Mouse (Mus musculus) C2C12 (cell line): ENCODE measurements around the gene Mcm10. TPM values are rescaled to one million over a fixed set of nuclear protein-coding genes. Genes with fewer than 3 reads are reported as not detected.

Experiments used
- H3K27me3 ChIP-seq: one replicate; pipeline ENCODE4 v1.6.1; 2011; ENCODE audit not compliant: control insufficient read depth, insufficient read depth, insufficient read length
- H3K36me3 ChIP-seq: one replicate; pipeline ENCODE4 v1.6.1; 2011; ENCODE audit not compliant: control insufficient read depth, insufficient read depth
- H3K4me3 ChIP-seq: one replicate; pipeline ENCODE4 v1.5.1; 2011; ENCODE audit warnings: mild to moderate bottlenecking, control low read depth; ENCODE audit not compliant: poor library complexity, insufficient read depth, severe bottlenecking
- H3K79me2 ChIP-seq: one replicate; pipeline ENCODE4 v1.6.1; 2011; ENCODE audit not compliant: control insufficient read depth, insufficient read depth
- H3K79me3 ChIP-seq: one replicate; pipeline ENCODE4 v1.6.1; 2011; ENCODE audit warnings: low read depth, control low read depth
- H3ac ChIP-seq: one replicate; pipeline ENCODE3; 2011; ENCODE audit warnings: low read depth; ENCODE audit not compliant: control insufficient read depth, insufficient read length
- CEBPB ChIP-seq: IDR thresholded peaks from one replicate; pipeline ENCODE4 v1.6.1; 2011; ENCODE audit warnings: low read depth, mild to moderate bottlenecking, control low read depth, moderate library complexity
- CTCF ChIP-seq: IDR thresholded peaks from one replicate; pipeline ENCODE4 v1.5.1; 2011; ENCODE audit not compliant: control insufficient read depth, insufficient read depth, insufficient read length
- FOSL1 ChIP-seq: IDR thresholded peaks from one replicate; pipeline ENCODE4 v1.8.0; 2011; ENCODE audit warnings: mild to moderate bottlenecking, low read length; ENCODE audit not compliant: poor library complexity, insufficient read depth, severe bottlenecking
- MAX ChIP-seq: IDR thresholded peaks from one replicate; pipeline ENCODE4 v1.6.1; 2011; ENCODE audit warnings: mild to moderate bottlenecking, control low read depth
- MYOD1 ChIP-seq: IDR thresholded peaks from one replicate; pipeline ENCODE4 v1.6.1; 2011; ENCODE audit warnings: low read depth; ENCODE audit not compliant: control insufficient read depth, insufficient read length
- MYOG ChIP-seq: IDR thresholded peaks from one replicate; pipeline ENCODE4 v1.6.1; 2011; ENCODE audit not compliant: control insufficient read depth, insufficient read length; ENCODE audit errors: extremely low read depth
- USF1 ChIP-seq: IDR thresholded peaks from one replicate; pipeline ENCODE4 v1.6.1; 2011; ENCODE audit warnings: low read depth, mild to moderate bottlenecking, control low read depth, moderate library complexity
- polyA plus RNA-seq: library from polyadenylated mRNA; unstranded; fragments of >200 nt; fragmentation: generic; extraction: Trizol; gene quantifications from one replicate; pipeline ENCODE4 v1.2.1, GENCODE M21; 2012; ENCODE audit warnings: missing spikeins

The Mcm10 gene
- polyA plus RNA-seq, 1 experiment: 27.0 TPM

GRCm38 (mm10) chr2:4987388-4988180, 25.0 kb downstream of the Mcm10 start:
- H3K4me3 ChIP-seq: no peak overlapping the region
- peaks cover 30% of the 10 kb centered on the region for H3K36me3 ChIP-seq
- no peaks in the 10 kb centered on the region for H3K27me3 ChIP-seq
- TF ChIP-seq MYOD1 (no peak), MYOG (no peak), MAX (no peak), CEBPB (no peak), FOSL1 (no peak), USF1 (no peak), CTCF (no peak)
- no peak overlapping the region for H3ac ChIP-seq
- no peaks in the 10 kb centered on the region for H3K79me2 ChIP-seq
- no peaks in the 10 kb centered on the region for H3K79me3 ChIP-seq

- no peak overlapping the region for H3K4me3 ChIP-seq
- H3K79me3 ChIP-seq: no peaks in the 10 kb centered on the region
- H3K36me3 ChIP-seq: peaks cover 23% of the 10 kb centered on the region
- no peaks in the 10 kb centered on the region for H3K27me3 ChIP-seq
- H3ac ChIP-seq: no peak overlapping the region
- TF ChIP-seq MYOD1 (no peak), MYOG (no peak), MAX (no peak), CEBPB (no peak), USF1 (no peak), FOSL1 (no peak), CTCF (no peak)
- H3K79me2 ChIP-seq: no peaks in the 10 kb centered on the region
These were observed 25.8 kb downstream of the Mcm10 start for GRCm38 (mm10) chr2:4986798-4987197.

- Histone ChIP-seq H3K36me3 (peaks cover 5% of the 10 kb centered on the region), H3K79me2 (no peaks in the 10 kb centered on the region), H3K27me3 (no peaks in the 10 kb centered on the region), H3K79me3 (no peaks in the 10 kb centered on the region), H3ac (no peak overlapping the region), H3K4me3 (no peak overlapping the region)
- TF ChIP-seq CTCF (no peak), CEBPB (no peak), MYOG (no peak), MAX (no peak), FOSL1 (no peak), MYOD1 (no peak), USF1 (no peak)
These were observed 27.6 kb downstream of the Mcm10 start for GRCm38 (mm10) chr2:4985000-4985399.

DNA sequence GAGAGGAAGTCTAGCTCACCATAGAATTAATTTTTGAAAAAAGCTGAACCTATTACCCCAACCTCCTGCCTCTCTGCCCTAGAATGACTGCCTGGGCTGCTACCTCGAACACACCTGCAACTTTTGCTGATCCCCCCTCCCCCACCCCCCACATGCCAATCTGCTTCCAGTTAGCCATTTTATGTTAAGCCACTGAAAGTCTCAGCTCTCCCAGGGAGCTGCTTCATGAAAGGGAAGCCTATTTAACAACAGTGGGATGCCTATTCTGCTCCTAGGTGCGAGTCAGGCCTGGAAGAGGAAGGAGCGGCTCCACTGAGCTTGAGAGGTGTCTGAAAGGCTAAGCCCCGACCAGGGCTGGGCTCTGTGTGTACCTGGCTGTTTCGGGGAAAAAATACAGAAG, 28.6 kb downstream of the Mcm10 start:
- no peaks in the 10 kb centered on the region for H3K79me3 ChIP-seq
- TF ChIP-seq MYOD1 (no peak), CEBPB (no peak)
- peaks cover 4% of the 10 kb centered on the region for H3K36me3 ChIP-seq
- H3K4me3 ChIP-seq: no peak overlapping the region
- H3K27me3 ChIP-seq: no peaks in the 10 kb centered on the region
- no peaks in the 10 kb centered on the region for H3K79me2 ChIP-seq
- H3ac ChIP-seq: no peak overlapping the region

- Histone ChIP-seq H3ac (no peak overlapping the region), H3K79me2 (no peaks in the 10 kb centered on the region), H3K79me3 (no peaks in the 10 kb centered on the region), H3K27me3 (no peaks in the 10 kb centered on the region), H3K4me3 (no peak overlapping the region), H3K36me3 (no peaks in the 10 kb centered on the region)
- TF ChIP-seq MYOD1 (no peak), USF1 (no peak), MAX (no peak), FOSL1 (no peak), CEBPB (no peak), MYOG (no peak)
These were observed 34.5 kb downstream of the Mcm10 start for GRCm38 (mm10) chr2:4978091-4978490.

DNA sequence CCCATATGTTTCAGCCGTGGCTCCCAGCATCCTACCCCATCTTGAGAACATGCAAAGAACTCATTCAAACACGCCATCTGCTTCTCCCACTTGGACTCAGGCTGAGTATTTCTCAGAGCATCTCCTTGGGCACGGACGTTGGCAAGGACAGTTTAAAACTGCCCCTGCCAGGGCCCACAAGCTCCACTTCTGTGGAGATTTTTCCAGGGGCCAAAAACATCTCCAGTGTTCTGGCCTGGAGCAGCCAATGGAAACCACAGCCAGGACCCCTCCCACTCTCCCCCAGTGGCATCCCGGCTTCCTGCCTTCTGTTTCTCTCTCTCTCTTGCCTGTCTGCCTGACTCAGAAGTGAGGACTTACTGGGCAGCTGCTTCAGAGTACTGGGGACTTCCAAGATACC, 36.8 kb downstream of the Mcm10 start, which contains the start of gene Ucma:
Ucma (plus strand) TSS at position 316 of the 400 bp plus-strand sequence.
- no peaks in the 10 kb centered on the region for H3K36me3 ChIP-seq
- TF ChIP-seq CEBPB: no peak
- TF ChIP-seq MAX: no peak
- TF ChIP-seq USF1: no peak
- TF ChIP-seq FOSL1: no peak
- no peak for TF ChIP-seq MYOD1
- TF ChIP-seq MYOG: no peak
- no peak for TF ChIP-seq CTCF
- no peaks in the 10 kb centered on the region for H3K27me3 ChIP-seq
- no peak within 1 kb of the TSS for H3K4me3 ChIP-seq
- H3K79me2 ChIP-seq: no peaks in the 10 kb centered on the region
- no peak within 1 kb of the TSS for H3ac ChIP-seq
- H3K79me3 ChIP-seq: no peaks in the 10 kb centered on the region
